Comparison of ENCODE assay signal across 8 mouse cellular contexts in genomic region chr5:21700934-21701333, GRCm38 (mm10). TPM values are rescaled to one million over a fixed set of nuclear protein-coding genes. Genes with fewer than 3 reads are reported as not detected.
A peak's percentile ranks its signal among the peaks of the same experiment; 100 is the strongest.
DNase-seq lines count a peak whose midpoint lies in the region; ATAC-seq and TF ChIP-seq lines count a peak whose summit lies in the region.

No protein-coding gene starts in this region.

- peak overlapping the region; percentile 54 for H3K9ac ChIP-seq in kidney, embryonic 14.5 days (ENCODE audit: low read depth, low read length)
- peak overlapping the region; percentile 64 for H3K9ac ChIP-seq in hindbrain, postnatal 0 days (replicated peaks; ENCODE audit: low read length)
- peak overlapping the region; percentile 96; the same call in 1 of the 2 replicates for H3K9ac ChIP-seq in midbrain, embryonic 16.5 days (ENCODE audit: low read depth, low read length)

- DNase-seq in kidney, adult 8-10 months, result no peak
- DNase-seq in hindbrain, postnatal 0 days (ENCODE audit: low spot score), result no peak
- DNase-seq in adrenal gland, adult 2 months, result no peak
- DNase-seq in Muller cell, postnatal 12 days (ENCODE audit: inconsistent ontology term), result no peak
- DNase-seq in gastrocnemius, adult 18-20 months (ENCODE audit: low spot score), result no peak

- peak overlapping the region; percentile 55 for H3K4me2 ChIP-seq in kidney, embryonic 14.5 days (replicated peaks; ENCODE audit: low read depth, low read length)
- H3K4me2 ChIP-seq in hindbrain, postnatal 0 days (ENCODE audit: low read depth, low read length), result peak overlapping the region; percentile 70
- H3K4me2 ChIP-seq in midbrain, embryonic 16.5 days (ENCODE audit: low read length), result peak overlapping the region; percentile 67

- no peak overlapping the region for H3K27ac ChIP-seq in kidney, embryonic 14.5 days (ENCODE audit: low read depth, low read length)
- no peak overlapping the region for H3K27ac ChIP-seq in brown adipose tissue, adult 24 weeks (replicated peaks; ENCODE audit: low read depth, low read length)
- peak overlapping the region; percentile 92 for H3K27ac ChIP-seq in hindbrain, postnatal 0 days
- peak overlapping the region; percentile 99 for H3K27ac ChIP-seq in midbrain, embryonic 16.5 days (ENCODE audit: low read length)

- no peaks in the 10 kb centered on the region for H3K36me3 ChIP-seq in kidney, embryonic 14.5 days (ENCODE audit: control insufficient read depth, insufficient read depth, low read length)
- no peaks in the 10 kb centered on the region for H3K36me3 ChIP-seq in hindbrain, postnatal 0 days (ENCODE audit: insufficient read depth, low read length)
- H3K36me3 ChIP-seq in midbrain, embryonic 16.5 days (ENCODE audit: control insufficient read depth, insufficient read depth, low read length), result no peaks in the 10 kb centered on the region

- ATAC-seq in kidney, embryonic 14.5 days (ENCODE audit: low FRiP score, low TSS enrichment), result peak; percentile 63; the same call in 1 of the 2 replicates
- peak; percentile 77 for ATAC-seq in hindbrain, postnatal 0 days
- ATAC-seq in midbrain, embryonic 16.5 days, result peak; percentile 89

- H3K4me1 ChIP-seq in kidney, embryonic 14.5 days (ENCODE audit: control insufficient read depth, insufficient read depth, low read length), result no peaks in the 10 kb centered on the region
- H3K4me1 ChIP-seq in brown adipose tissue, adult 24 weeks (ENCODE audit: control insufficient read depth, insufficient read depth, insufficient read length, low read length), result no peaks in the 10 kb centered on the region
- no peaks in the 10 kb centered on the region for H3K4me1 ChIP-seq in hindbrain, postnatal 0 days (ENCODE audit: insufficient read depth, low read length)
- peaks cover 5% of the 10 kb centered on the region for H3K4me1 ChIP-seq in midbrain, embryonic 16.5 days (ENCODE audit: control insufficient read depth, insufficient read depth, low read length)

- H3K9me3 ChIP-seq in kidney, embryonic 14.5 days (ENCODE audit: control insufficient read depth, low read length), result no peaks in the 10 kb centered on the region
- no peaks in the 10 kb centered on the region for H3K9me3 ChIP-seq in hindbrain, postnatal 0 days (ENCODE audit: low read length)
- H3K9me3 ChIP-seq in midbrain, embryonic 16.5 days (replicated peaks; ENCODE audit: control insufficient read depth, low read length, poor library complexity, severe bottlenecking), result no peaks in the 10 kb centered on the region

- H3K27me3 ChIP-seq in kidney, embryonic 14.5 days (ENCODE audit: control insufficient read depth, insufficient read depth, low read length), result no peaks in the 10 kb centered on the region
- H3K27me3 ChIP-seq in hindbrain, postnatal 0 days (ENCODE audit: insufficient read depth, low read length), result no peaks in the 10 kb centered on the region
- no peaks in the 10 kb centered on the region for H3K27me3 ChIP-seq in midbrain, embryonic 16.5 days (ENCODE audit: control insufficient read depth, insufficient read depth, low read depth, low read length)

- peak overlapping the region; percentile 57 for H3K4me3 ChIP-seq in kidney, embryonic 14.5 days (ENCODE audit: low read length)
- peak overlapping the region; percentile 77 for H3K4me3 ChIP-seq in brown adipose tissue, adult 24 weeks (ENCODE audit: insufficient read depth, low read depth, low read length)
- peak overlapping the region; percentile 51 for H3K4me3 ChIP-seq in hindbrain, postnatal 0 days (ENCODE audit: low read length)
- peak overlapping the region; percentile 76 for H3K4me3 ChIP-seq in midbrain, embryonic 16.5 days (ENCODE audit: low read depth, low read length)

- TF ChIP-seq CTCF in hindbrain, postnatal 0 days (IDR thresholded peaks at IDR 0.05; ENCODE audit: low read depth), result peak; percentile 10; the same call in 1 of the 2 replicates

- under 1% methylated on average over 22 of the region's 22 CpGs for WGBS in kidney, embryonic 14.5 days
- WGBS in hindbrain, postnatal 0 days, result under 1% methylated on average over 22 of the region's 22 CpGs
- under 1% methylated on average over 22 of the region's 22 CpGs for WGBS in midbrain, embryonic 16.5 days

RNA-seq across cellular contexts. Expression of gene Napepld, which starts 0.3 kb away (rescaled TPM):
- 7.2 and 8.2 TPM in 2 replicates for polyA plus RNA-seq in kidney, embryonic 14.5 days (2014; fragmentation: Nextera tagmentation; extraction: Ambion mirVana)
- 9.0 and 12.9 TPM in 2 replicates for polyA plus RNA-seq in brown adipose tissue, adult 24 weeks (2012; ENCODE audit: insufficient read depth, insufficient read length, missing spikeins)
- 3.9 and 4.2 TPM in 2 replicates for total RNA-seq in hindbrain, postnatal 0 days (2014; rRNA removed)
- 1.4 and 1.5 TPM in 2 replicates for polyA plus RNA-seq in hindbrain, postnatal 0 days (2015; fragmentation: Nextera tagmentation; extraction: Ambion mirVana)
- polyA plus RNA-seq in midbrain, embryonic 16.5 days (2015; fragmentation: Nextera tagmentation; extraction: Ambion mirVana), result 2.6 and 2.7 TPM in 2 replicates
- total RNA-seq in adrenal gland, adult 2 months (2021), result 10 to 100 TPM; 21.2 to 54.5 TPM
- 13.2 and 21.6 TPM in 2 replicates for polyA plus RNA-seq in adrenal gland, adult 2 months (2012; rRNA removed)
- total RNA-seq in gastrocnemius, adult 18-20 months (2021), result 10 to 100 TPM in 1 of 2 experiments, 1 to 10 TPM in 1; 8.8 to 11.5 TPM

RNA-seq across cellular contexts. Expression of gene Pmpcb, which starts 36.0 kb away (rescaled TPM):
- polyA plus RNA-seq in kidney, embryonic 14.5 days (2014; fragmentation: Nextera tagmentation; extraction: Ambion mirVana), result 95.9 and 101 TPM in 2 replicates
- polyA plus RNA-seq in brown adipose tissue, adult 24 weeks (2012; ENCODE audit: insufficient read depth, insufficient read length, missing spikeins), result 426 and 475 TPM in 2 replicates
- 58.9 and 128 TPM in 2 replicates for total RNA-seq in hindbrain, postnatal 0 days (2014; rRNA removed)
- 64.9 and 65.2 TPM in 2 replicates for polyA plus RNA-seq in hindbrain, postnatal 0 days (2015; fragmentation: Nextera tagmentation; extraction: Ambion mirVana)
- polyA plus RNA-seq in midbrain, embryonic 16.5 days (2015; fragmentation: Nextera tagmentation; extraction: Ambion mirVana), result 68.8 and 72.4 TPM in 2 replicates
- total RNA-seq in adrenal gland, adult 2 months (2021), result 100 to 1,000 TPM; 273 to 311 TPM
- polyA plus RNA-seq in adrenal gland, adult 2 months (2012; rRNA removed), result 27.1 and 35.1 TPM in 2 replicates
- 100 to 1,000 TPM; 101 to 113 TPM for total RNA-seq in gastrocnemius, adult 18-20 months (2021)

RNA-seq across cellular contexts. Expression of gene Armc10, which starts 55.3 kb away (rescaled TPM):
- polyA plus RNA-seq in kidney, embryonic 14.5 days (2014; fragmentation: Nextera tagmentation; extraction: Ambion mirVana), result 67.0 and 77.1 TPM in 2 replicates
- 7.4 and 11.3 TPM in 2 replicates for polyA plus RNA-seq in brown adipose tissue, adult 24 weeks (2012; ENCODE audit: insufficient read depth, insufficient read length, missing spikeins)
- 77.9 and 78.7 TPM in 2 replicates for total RNA-seq in hindbrain, postnatal 0 days (2014; rRNA removed)
- polyA plus RNA-seq in hindbrain, postnatal 0 days (2015; fragmentation: Nextera tagmentation; extraction: Ambion mirVana), result 32.8 and 34.4 TPM in 2 replicates
- polyA plus RNA-seq in midbrain, embryonic 16.5 days (2015; fragmentation: Nextera tagmentation; extraction: Ambion mirVana), result 58.3 and 66.1 TPM in 2 replicates
- total RNA-seq in adrenal gland, adult 2 months (2021), result 10 to 100 TPM; 17.9 to 18.0 TPM
- polyA plus RNA-seq in adrenal gland, adult 2 months (2012; rRNA removed), result 355 and 410 TPM in 2 replicates
- 1 to 10 TPM; 4.4 to 4.7 TPM for total RNA-seq in gastrocnemius, adult 18-20 months (2021)

RNA-seq across cellular contexts. Expression of gene Fbxl13, which starts 55.5 kb away (rescaled TPM):
- 0.43 TPM in 2 replicates for polyA plus RNA-seq in kidney, embryonic 14.5 days (2014; fragmentation: Nextera tagmentation; extraction: Ambion mirVana)
- not detected in 2 replicates for polyA plus RNA-seq in brown adipose tissue, adult 24 weeks (2012; ENCODE audit: insufficient read depth, insufficient read length, missing spikeins)
- 0.16 and 0.25 TPM in 2 replicates for total RNA-seq in hindbrain, postnatal 0 days (2014; rRNA removed)
- 0.16 and 0.23 TPM in 2 replicates for polyA plus RNA-seq in hindbrain, postnatal 0 days (2015; fragmentation: Nextera tagmentation; extraction: Ambion mirVana)
- polyA plus RNA-seq in midbrain, embryonic 16.5 days (2015; fragmentation: Nextera tagmentation; extraction: Ambion mirVana), result 0.25 and 0.45 TPM in 2 replicates
- total RNA-seq in adrenal gland, adult 2 months (2021), result under 1 TPM in 1 of 2 experiments, not detected in 1; 0.20 TPM
- polyA plus RNA-seq in adrenal gland, adult 2 months (2012; rRNA removed), result 0.03 and 0.06 TPM in 2 replicates
- not detected for total RNA-seq in gastrocnemius, adult 18-20 months (2021)

Comparison
In these comparisons a context has a peak if more than half of its experiments do, and no peak if none do; other contexts are left out.
1. H3K27ac ChIP-seq: peak in hindbrain, postnatal 0 days (single experiment) and midbrain, embryonic 16.5 days (single experiment); none in kidney, embryonic 14.5 days (single experiment) and brown adipose tissue, adult 24 weeks (single experiment).
2. Peak in every context shown above with its lines, with median percentiles within 50 percentile points of each other: ATAC-seq, H3K4me2 ChIP-seq, H3K4me3 ChIP-seq and H3K9ac ChIP-seq.